Mouse (Mus musculus) cerebellum, postnatal 36 days (tissue): ENCODE results near the gene Vmn2r25.
"Not testable (repeated sequence)": the region's sequence is repeated elsewhere in the genome, so short reads cannot be mapped to it uniquely, and the experiment has no call there.

ENCODE experiments used
- DNase-seq, 2 experiments: peaks; one replicate each; pipeline ENCODE4 v3.0.0; 2021 to 2022; ENCODE audit warnings: mixed read lengths in 2 of 2

The Vmn2r25 gene

DNA sequence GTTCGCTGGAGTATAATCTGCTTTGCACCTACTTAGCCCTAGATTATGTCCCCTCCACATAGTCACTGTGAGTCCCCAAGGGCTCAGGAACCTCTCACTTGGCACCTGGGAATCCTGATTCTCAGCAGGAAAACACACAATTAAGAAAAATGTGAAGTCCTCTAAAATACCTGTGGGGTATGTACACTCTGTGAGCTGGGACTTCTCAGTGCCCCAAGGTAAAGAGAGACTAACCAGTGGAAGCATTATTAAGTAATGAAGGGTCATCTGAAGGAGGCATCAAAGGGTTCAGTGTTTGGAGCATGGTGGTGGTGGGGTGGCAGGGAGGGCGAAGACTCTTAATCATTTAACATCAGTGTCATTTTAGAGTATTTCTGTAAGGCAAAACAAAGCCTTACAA, at the start of gene Vmn2r25:
Gene Vmn2r25, minus strand, starts transcription at position 101 of the 400 bp plus-strand sequence.
- not testable (repeated sequence) for DNase-seq

GRCm38 (mm10) chr6:123819951-123820350, 33.3 kb downstream of the Vmn2r25 start:
- DNase-seq: no peak

- not testable (repeated sequence) for DNase-seq
These were observed 43.0 kb downstream of the Vmn2r25 start for GRCm38 (mm10) chr6:123810291-123810690.

GRCm38 (mm10) chr6:123793746-123794145, 59.5 kb downstream of the Vmn2r25 start:
- DNase-seq: no peak

GRCm38 (mm10) chr6:123784857-123785256, 68.4 kb downstream of the Vmn2r25 start:
- DNase-seq: no peak

GRCm38 (mm10) chr6:123778579-123778978, 74.7 kb downstream of the Vmn2r25 start, which contains the start of gene Vmn2r24:
Gene Vmn2r24 (plus strand): TSS chr6:123778879.
- DNase-seq: no peak
